Comparison of ENCODE assay signal across 29 mouse cellular contexts in the genomic region with DNA sequence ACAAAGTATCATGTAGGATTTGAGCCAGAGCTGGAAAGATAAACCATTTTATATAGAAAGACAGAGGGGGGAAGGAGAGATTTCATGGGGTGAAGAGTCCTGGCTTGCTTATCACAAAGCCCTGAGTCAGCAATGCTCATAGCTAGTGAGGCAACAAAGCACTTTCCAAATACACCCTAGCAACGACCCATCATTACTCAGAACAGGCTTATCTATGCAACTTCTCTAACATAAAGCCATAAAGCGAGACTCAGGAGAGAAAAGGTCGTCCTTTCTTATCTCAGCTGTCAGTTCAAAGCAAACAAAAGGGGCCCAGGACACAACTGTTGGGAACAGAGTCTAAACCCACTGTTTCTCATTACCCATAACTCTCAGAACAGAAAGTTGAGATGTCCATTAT. TPM values are rescaled to one million over a fixed set of nuclear protein-coding genes. Genes with fewer than 3 reads are reported as not detected.
DNase-seq lines count a peak whose midpoint lies in the region; ATAC-seq and TF ChIP-seq lines count a peak whose summit lies in the region.
"Had no signal": no experiment of that assay in that cellular context is flagged by ENCODE, and none has a peak within 500 bp of the region (broad histone marks: within the 10 kb centered on the region; RNA-seq: fewer than 3 reads in every experiment).

No protein-coding gene starts in this region.

- DNase-seq in MEL-GATA-1-ER (ENCODE audit: extremely low read depth, low read depth), result peak; percentile 9
- no peak for DNase-seq in left cerebral cortex, postnatal 36 days (ENCODE audit: low spot score in 2 of 2)
- DNase-seq in B cell, adult 2 months, result no peak
- no peak for DNase-seq in layer of hippocampus, postnatal 14 days (ENCODE audit: low spot score in 2 of 2)
- no peak for DNase-seq in layer of hippocampus, adult 9-10 months (ENCODE audit: low spot score)
- DNase-seq: adrenal gland, adult 8-10 months; adrenal gland, postnatal 14 days; adrenal gland, postnatal 36 days; cerebellum, adult 11-12 months; cerebellum, adult 2 months; cerebellum, adult 9-10 months; cerebellum, postnatal 10 days; cerebellum, postnatal 25 days; forebrain, postnatal 0 days had no signal

- no peaks in the 10 kb centered on the region for H3K36me3 ChIP-seq in intestine, embryonic 15.5 days
- no peaks in the 10 kb centered on the region for H3K36me3 ChIP-seq in intestine, postnatal 0 days (ENCODE audit: control insufficient read depth, insufficient read depth)
- H3K36me3 ChIP-seq: embryonic facial prominence, embryonic 10.5 days; embryonic facial prominence, embryonic 12.5 days; forebrain, embryonic 15.5 days; G1E had no signal

- H3K4me3 ChIP-seq in intestine, embryonic 15.5 days (replicated peaks), result no peak overlapping the region
- H3K4me3 ChIP-seq in intestine, postnatal 0 days (ENCODE audit: low read depth, low read length), result no peak overlapping the region
- H3K4me3 ChIP-seq: embryonic facial prominence, embryonic 10.5 days; embryonic facial prominence, embryonic 12.5 days; forebrain, embryonic 13.5 days; forebrain, embryonic 15.5 days had no signal

- H3K4me1 ChIP-seq in intestine, embryonic 15.5 days (replicated peaks), result no peaks in the 10 kb centered on the region
- H3K4me1 ChIP-seq in intestine, postnatal 0 days (replicated peaks; ENCODE audit: control insufficient read depth, insufficient read depth, low read length), result no peaks in the 10 kb centered on the region
- H3K4me1 ChIP-seq: embryonic facial prominence, embryonic 10.5 days; embryonic facial prominence, embryonic 12.5 days; forebrain, embryonic 13.5 days; forebrain, embryonic 15.5 days had no signal

- H3K9me3 ChIP-seq in intestine, embryonic 15.5 days, result no peaks in the 10 kb centered on the region
- no peaks in the 10 kb centered on the region for H3K9me3 ChIP-seq in intestine, postnatal 0 days (ENCODE audit: control insufficient read depth)
- H3K9me3 ChIP-seq: embryonic facial prominence, embryonic 10.5 days; embryonic facial prominence, embryonic 12.5 days; forebrain, embryonic 13.5 days; forebrain, embryonic 15.5 days; G1E had no signal

- H3K9ac ChIP-seq in intestine, embryonic 15.5 days, result no peak overlapping the region
- no peak overlapping the region for H3K9ac ChIP-seq in intestine, postnatal 0 days (ENCODE audit: low read depth, low read length)
- H3K9ac ChIP-seq: embryonic facial prominence, embryonic 12.5 days; forebrain, embryonic 13.5 days; forebrain, embryonic 15.5 days; forebrain, postnatal 0 days had no signal

- H3K4me2 ChIP-seq in intestine, embryonic 15.5 days (replicated peaks), result no peak overlapping the region
- no peak overlapping the region for H3K4me2 ChIP-seq in intestine, postnatal 0 days (replicated peaks; ENCODE audit: low read depth)
- H3K4me2 ChIP-seq: embryonic facial prominence, embryonic 12.5 days; forebrain, embryonic 13.5 days; forebrain, embryonic 15.5 days had no signal

- WGBS in intestine, embryonic 15.5 days, result 22% methylated on average over 3 of the region's 3 CpGs
- WGBS in intestine, postnatal 0 days, result 7% methylated on average over 3 of the region's 3 CpGs

- no peak for TF ChIP-seq CTCF in intestine, postnatal 0 days (IDR thresholded peaks at IDR 0.05; ENCODE audit: low read depth)

- peak; percentile 98 for ATAC-seq in intestine, embryonic 15.5 days
- ATAC-seq in intestine, postnatal 0 days, result peak; percentile 100
- ATAC-seq: activated CD4-positive, CD25-positive, alpha-beta regulatory T cell, adult 4 months; CD4-positive, CD25-positive, alpha-beta regulatory T cell, adult 4 months; forebrain, embryonic 13.5 days; forebrain, embryonic 15.5 days; forebrain, postnatal 0 days; Patski had no signal

- no peaks in the 10 kb centered on the region for H3K27me3 ChIP-seq in intestine, embryonic 15.5 days (replicated peaks)
- H3K27me3 ChIP-seq in intestine, postnatal 0 days (replicated peaks; ENCODE audit: control insufficient read depth, insufficient read depth, low read length), result no peaks in the 10 kb centered on the region
- H3K27me3 ChIP-seq: CH12.LX; embryonic facial prominence, embryonic 12.5 days; forebrain, embryonic 13.5 days; forebrain, embryonic 15.5 days had no signal

- intact Hi-C loops in left cerebral cortex, postnatal 36 days (cut with DNase I), result no loop called here

- H3K27ac ChIP-seq in intestine, embryonic 15.5 days, result no peak overlapping the region
- H3K27ac ChIP-seq in intestine, postnatal 0 days (ENCODE audit: low read depth, low read length), result no peak overlapping the region
- H3K27ac ChIP-seq: embryonic facial prominence, embryonic 10.5 days; embryonic facial prominence, embryonic 12.5 days; forebrain, embryonic 13.5 days; forebrain, embryonic 15.5 days had no signal

RNA-seq across cellular contexts. Expression of a gene that starts 10.9 kb away (rescaled TPM):
- polyA plus RNA-seq in intestine, embryonic 15.5 days (2015; fragmentation: Nextera tagmentation; extraction: Ambion mirVana), result not detected in 2 replicates
- polyA plus RNA-seq in intestine, postnatal 0 days (2015; fragmentation: Nextera tagmentation; extraction: Ambion mirVana), result not detected in 2 replicates
- total RNA-seq in left cerebral cortex, postnatal 36 days (2021), result not detected
- not detected for total RNA-seq in layer of hippocampus, postnatal 14 days (2021)
- total RNA-seq: adrenal gland, adult 18-20 months; adrenal gland, adult 8-10 months; adrenal gland, postnatal 14 days; adrenal gland, postnatal 36 days; CH12.LX; forebrain, postnatal 0 days; G1E had no signal
- polyA plus RNA-seq: activated CD4-positive, CD25-positive, alpha-beta regulatory T cell, adult 4 months; CD4-positive, CD25-positive, alpha-beta regulatory T cell, adult 4 months; cerebellum, adult 2 months; cortical plate, adult 2 months; embryonic facial prominence, embryonic 10.5 days; embryonic facial prominence, embryonic 12.5 days; embryonic facial prominence, embryonic 14.5 days; forebrain, embryonic 11.5 days; forebrain, embryonic 13.5 days; forebrain, embryonic 15.5 days; forebrain, postnatal 0 days; G1E; Patski had no signal

RNA-seq across cellular contexts. Expression of a gene that starts 37.3 kb away (rescaled TPM):
- polyA plus RNA-seq in intestine, embryonic 15.5 days (2015; fragmentation: Nextera tagmentation; extraction: Ambion mirVana), result 51.1 and 52.2 TPM in 2 replicates
- 56.8 and 62.6 TPM in 2 replicates for polyA plus RNA-seq in intestine, postnatal 0 days (2015; fragmentation: Nextera tagmentation; extraction: Ambion mirVana)
- total RNA-seq in left cerebral cortex, postnatal 36 days (2021), result 10 to 100 TPM in 1 of 2 experiments, 1 to 10 TPM in 1; 7.2 to 23.5 TPM
- total RNA-seq in layer of hippocampus, postnatal 14 days (2021), result 10 to 100 TPM; 17.3 to 55.7 TPM
- total RNA-seq: G1E had no signal
- polyA plus RNA-seq: G1E had no signal

RNA-seq across cellular contexts. Expression of a gene that starts 38.7 kb away (rescaled TPM):
- 3.2 and 6.3 TPM in 2 replicates for polyA plus RNA-seq in intestine, embryonic 15.5 days (2015; fragmentation: Nextera tagmentation; extraction: Ambion mirVana)
- 3.7 and 7.0 TPM in 2 replicates for polyA plus RNA-seq in intestine, postnatal 0 days (2015; fragmentation: Nextera tagmentation; extraction: Ambion mirVana)
- total RNA-seq in left cerebral cortex, postnatal 36 days (2021), result 1 to 10 TPM; 2.2 to 4.6 TPM
- 1 to 10 TPM; 2.9 to 4.3 TPM for total RNA-seq in layer of hippocampus, postnatal 14 days (2021)
- total RNA-seq: adrenal gland, adult 18-20 months; adrenal gland, postnatal 14 days had no signal
- polyA plus RNA-seq: G1E had no signal

RNA-seq across cellular contexts. Expression of a gene that starts 38.7 kb away (rescaled TPM):
- 21.5 and 24.8 TPM in 2 replicates for polyA plus RNA-seq in intestine, embryonic 15.5 days (2015; fragmentation: Nextera tagmentation; extraction: Ambion mirVana)
- 31.0 and 34.1 TPM in 2 replicates for polyA plus RNA-seq in intestine, postnatal 0 days (2015; fragmentation: Nextera tagmentation; extraction: Ambion mirVana)
- total RNA-seq in left cerebral cortex, postnatal 36 days (2021), result 1 to 10 TPM; 1.5 to 4.5 TPM
- total RNA-seq in layer of hippocampus, postnatal 14 days (2021), result 1 to 10 TPM; 6.8 to 8.8 TPM
- polyA plus RNA-seq: G1E, Patski had no signal

RNA-seq across cellular contexts. Expression of a gene that starts 55.0 kb away (rescaled TPM):
- polyA plus RNA-seq in intestine, embryonic 15.5 days (2015; fragmentation: Nextera tagmentation; extraction: Ambion mirVana), result 15.5 and 17.8 TPM in 2 replicates
- polyA plus RNA-seq in intestine, postnatal 0 days (2015; fragmentation: Nextera tagmentation; extraction: Ambion mirVana), result 7.7 and 8.4 TPM in 2 replicates
- 100 to 1,000 TPM; 248 to 256 TPM for total RNA-seq in left cerebral cortex, postnatal 36 days (2021)
- 100 to 1,000 TPM; 229 to 257 TPM for total RNA-seq in layer of hippocampus, postnatal 14 days (2021)
- polyA plus RNA-seq: G1E had no signal
